Mouse (Mus musculus): ENCODE measurements at regions not wholly inside any gene's neighbourhood (a gene's known extent, or its start where the extent isn't known, plus 50 kb on each side); places are given as distances from the start of the nearest gene placed in this dataset.

- DNase-seq (ENCODE audit: extremely low spot score in 1 of 2, low spot score in 1 of 2) = no peak
Measured at GRCm38 (mm10) chr12:16041129-16041528, 224.4 kb upstream of the Trib2 start.

GRCm38 (mm10) chr12:16035551-16035950, 218.8 kb upstream of the Trib2 start:
- DNase-seq (ENCODE audit: extremely low spot score in 1 of 2, low spot score in 1 of 2) = no peak

- no peak for DNase-seq (ENCODE audit: extremely low spot score in 1 of 2, low spot score in 1 of 2)
Measured at GRCm38 (mm10) chr12:16034691-16035515, 218.2 kb upstream of the Trib2 start.

- no peak for DNase-seq (ENCODE audit: extremely low spot score in 1 of 2, low spot score in 1 of 2)
Measured at GRCm38 (mm10) chr12:16026654-16027053, 209.9 kb upstream of the Trib2 start.

- no peak for DNase-seq (ENCODE audit: extremely low spot score in 1 of 2, low spot score in 1 of 2)
Measured at GRCm38 (mm10) chr12:16023273-16023672, 206.6 kb upstream of the Trib2 start.

- DNase-seq (ENCODE audit: extremely low spot score in 1 of 2, low spot score in 1 of 2) = no peak
Measured at GRCm38 (mm10) chr12:16021202-16021821, 204.6 kb upstream of the Trib2 start.

- no peak for DNase-seq (ENCODE audit: extremely low spot score in 1 of 2, low spot score in 1 of 2)
Measured at GRCm38 (mm10) chr12:16018237-16018636, 201.5 kb upstream of the Trib2 start.

- no peak for DNase-seq (ENCODE audit: extremely low spot score in 1 of 2, low spot score in 1 of 2)
Measured at GRCm38 (mm10) chr12:16016621-16017020, 199.9 kb upstream of the Trib2 start.

- DNase-seq (ENCODE audit: extremely low spot score in 1 of 2, low spot score in 1 of 2) = no peak
Measured at GRCm38 (mm10) chr12:16015596-16015995, 198.9 kb upstream of the Trib2 start.

GRCm38 (mm10) chr12:16014679-16015078, 198.0 kb upstream of the Trib2 start:
- no peak for DNase-seq (ENCODE audit: extremely low spot score in 1 of 2, low spot score in 1 of 2)

GRCm38 (mm10) chr12:16013861-16014630, 197.3 kb upstream of the Trib2 start:
- DNase-seq (ENCODE audit: extremely low spot score in 1 of 2, low spot score in 1 of 2) = no peak

GRCm38 (mm10) chr12:16013354-16013753, 196.6 kb upstream of the Trib2 start:
- DNase-seq (ENCODE audit: extremely low spot score in 1 of 2, low spot score in 1 of 2) = no peak

GRCm38 (mm10) chr12:16012081-16012480, 195.4 kb upstream of the Trib2 start:
- no peak for DNase-seq (ENCODE audit: extremely low spot score in 1 of 2, low spot score in 1 of 2)

- DNase-seq (ENCODE audit: extremely low spot score in 1 of 2, low spot score in 1 of 2) = no peak
Measured at GRCm38 (mm10) chr12:16009822-16010620, 193.3 kb upstream of the Trib2 start.

- no peak for DNase-seq (ENCODE audit: extremely low spot score in 1 of 2, low spot score in 1 of 2)
Measured at GRCm38 (mm10) chr12:16008763-16009515, 192.2 kb upstream of the Trib2 start.

- no peak for DNase-seq (ENCODE audit: extremely low spot score in 1 of 2, low spot score in 1 of 2)
Measured at GRCm38 (mm10) chr12:16008261-16008660, 191.5 kb upstream of the Trib2 start.

- peak; percentile 34 to 72 for DNase-seq (ENCODE audit: extremely low spot score in 1 of 2, low spot score in 1 of 2)
Measured at GRCm38 (mm10) chr12:16006688-16007087, 190.0 kb upstream of the Trib2 start.

GRCm38 (mm10) chr12:16006286-16006685, 189.6 kb upstream of the Trib2 start:
- DNase-seq (ENCODE audit: extremely low spot score in 1 of 2, low spot score in 1 of 2) = no peak

- no peak for DNase-seq (ENCODE audit: extremely low spot score in 1 of 2, low spot score in 1 of 2)
Measured at GRCm38 (mm10) chr12:16001811-16002210, 185.1 kb upstream of the Trib2 start.

GRCm38 (mm10) chr12:16001225-16001624, 184.5 kb upstream of the Trib2 start:
- no peak for DNase-seq (ENCODE audit: extremely low spot score in 1 of 2, low spot score in 1 of 2)
